Mouse (Mus musculus): ENCODE measurements around the gene Pard3.

Pard3 gene

DNA sequence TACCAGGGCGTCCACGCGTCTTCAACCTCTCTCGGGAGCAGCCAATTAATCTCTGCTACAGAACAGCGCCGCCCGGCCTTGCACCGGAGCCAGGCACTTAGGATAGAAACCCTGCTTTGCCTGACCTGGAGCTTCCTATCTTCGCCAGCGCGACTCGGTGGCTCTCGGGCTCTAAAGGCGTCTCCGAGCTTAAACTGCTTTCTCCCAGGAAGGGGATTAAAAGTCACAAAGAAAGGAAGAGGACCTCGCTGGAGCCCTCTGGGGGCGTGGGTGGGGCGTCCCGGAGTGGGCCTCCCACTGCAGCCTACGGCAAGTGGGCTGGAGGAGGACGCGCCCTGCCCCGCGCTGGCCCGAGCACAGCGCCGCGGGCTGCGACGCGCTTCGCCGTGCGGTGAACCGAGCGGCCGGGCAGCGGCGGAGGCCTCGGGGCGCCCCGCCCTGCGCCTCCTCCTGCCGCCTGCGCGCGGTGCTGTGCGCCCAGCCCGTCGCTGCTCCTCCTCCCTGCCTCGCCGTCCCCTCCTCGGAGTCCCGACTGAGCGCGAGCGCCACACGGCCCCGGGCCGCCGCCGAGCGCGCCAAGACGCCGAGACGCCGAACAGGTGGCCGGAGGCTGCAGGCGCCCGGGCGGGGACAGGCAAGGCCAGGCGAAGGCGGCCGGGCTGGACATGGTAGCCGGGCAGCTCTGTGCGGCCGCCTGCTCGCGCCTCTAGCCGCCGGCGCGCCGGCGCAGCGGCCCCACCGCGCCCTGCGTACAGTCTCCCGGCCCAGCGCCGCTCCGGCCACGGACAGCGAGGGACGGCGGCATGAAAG, at the start of gene Pard3:
Gene Pard3 (plus strand): TSS at position 343 of the 810 bp plus-strand sequence.
- DNase-seq (ENCODE audit: low spot score), result peak; percentile 87

- DNase-seq (ENCODE audit: low spot score), result no peak
Observed at GRCm38 (mm10) chr8:127021830-127022229, 41.9 kb upstream of the Pard3 start.

- no peak for DNase-seq (ENCODE audit: low spot score)
Observed at GRCm38 (mm10) chr8:127025256-127025717, 38.4 kb upstream of the Pard3 start.

DNA sequence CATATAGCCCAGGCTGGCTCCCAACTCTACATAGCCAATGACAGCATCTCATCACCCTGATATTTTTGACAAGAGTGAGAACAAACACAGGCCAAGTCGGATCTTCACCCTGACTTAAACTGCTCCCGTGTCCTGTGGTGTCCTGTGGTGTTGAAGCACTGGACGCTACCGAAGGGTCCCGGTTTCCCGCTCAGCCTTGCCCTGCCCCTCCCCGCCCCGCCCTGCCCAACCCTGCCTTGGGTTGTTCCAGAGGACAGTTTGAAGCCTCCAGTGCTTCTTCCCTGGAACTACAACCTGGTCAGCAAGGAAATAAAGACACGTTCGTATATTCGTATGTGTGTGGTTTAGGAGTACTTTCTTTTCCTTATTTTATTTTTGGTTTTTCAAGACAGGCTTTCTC, 37.9 kb upstream of the Pard3 start:
- DNase-seq (ENCODE audit: low spot score), result no peak

GRCm38 (mm10) chr8:127031476-127031875, 32.2 kb upstream of the Pard3 start:
- no peak for DNase-seq (ENCODE audit: low spot score)

DNA sequence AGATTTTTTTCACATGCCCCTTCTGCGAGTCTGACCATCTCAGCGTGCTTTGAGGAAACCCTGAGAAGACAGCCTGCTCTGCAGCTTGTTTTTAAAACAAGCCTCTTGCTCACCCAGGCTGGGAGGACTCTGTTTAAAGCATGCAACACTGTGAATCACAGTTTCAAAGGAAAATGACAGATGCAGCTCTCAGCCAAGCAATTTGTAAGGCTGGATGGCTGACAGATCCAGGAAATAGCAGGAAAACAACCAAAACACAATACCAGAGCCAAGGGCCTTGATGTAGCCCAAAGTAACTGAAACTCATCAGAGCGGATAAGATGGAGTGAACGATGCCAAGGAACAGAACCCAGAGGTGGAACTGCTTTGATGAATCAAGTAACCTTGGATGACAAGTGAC, 24.8 kb upstream of the Pard3 start:
- DNase-seq (ENCODE audit: low spot score), result no peak

GRCm38 (mm10) chr8:127049996-127050395, 13.7 kb upstream of the Pard3 start:
- DNase-seq (ENCODE audit: low spot score), result no peak

DNA sequence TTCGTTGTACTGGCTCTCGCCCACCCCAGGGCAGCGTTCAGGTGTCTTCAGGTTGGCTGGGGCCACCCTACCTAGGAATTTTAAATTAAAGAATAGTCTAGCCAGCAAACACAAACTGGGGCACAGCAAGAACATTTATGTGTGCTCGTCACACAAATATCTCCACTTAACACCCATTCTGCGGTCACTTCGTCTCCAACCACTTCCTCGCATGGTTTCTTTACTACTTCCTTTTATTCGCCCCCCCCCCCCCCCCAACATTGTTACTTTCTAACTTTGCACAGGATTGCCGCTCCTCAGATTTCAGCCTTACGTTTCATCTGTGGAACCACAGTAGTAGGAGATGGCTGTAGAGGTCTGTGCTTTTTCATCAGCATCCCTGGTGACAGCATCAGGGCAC, 11.6 kb upstream of the Pard3 start:
- DNase-seq (ENCODE audit: low spot score), result no peak

- DNase-seq (ENCODE audit: low spot score), result no peak
Observed at GRCm38 (mm10) chr8:127055081-127055480, 8.6 kb upstream of the Pard3 start.

- no peak for DNase-seq (ENCODE audit: low spot score)
Observed at GRCm38 (mm10) chr8:127058759-127059158, 4.9 kb upstream of the Pard3 start.

DNA sequence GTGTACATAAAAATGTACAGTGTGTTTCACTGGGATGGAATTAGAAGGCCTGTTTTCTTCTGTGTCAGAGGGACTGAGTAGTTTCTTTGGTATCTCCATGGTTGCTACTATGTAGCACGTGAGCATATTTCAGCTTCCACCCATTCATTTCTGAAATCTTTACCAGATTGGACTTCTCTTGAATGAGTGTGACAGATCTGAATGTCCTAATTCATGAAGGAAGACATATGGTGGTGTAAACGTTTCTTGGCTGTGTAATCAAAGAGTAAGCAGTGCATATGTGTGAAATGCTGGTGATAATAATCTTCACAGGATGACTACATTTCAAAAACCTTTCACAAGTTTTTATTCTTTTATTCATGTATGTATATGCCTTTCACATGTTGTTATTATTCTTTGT, 3.9 kb upstream of the Pard3 start:
- no peak for DNase-seq (ENCODE audit: low spot score)

DNA sequence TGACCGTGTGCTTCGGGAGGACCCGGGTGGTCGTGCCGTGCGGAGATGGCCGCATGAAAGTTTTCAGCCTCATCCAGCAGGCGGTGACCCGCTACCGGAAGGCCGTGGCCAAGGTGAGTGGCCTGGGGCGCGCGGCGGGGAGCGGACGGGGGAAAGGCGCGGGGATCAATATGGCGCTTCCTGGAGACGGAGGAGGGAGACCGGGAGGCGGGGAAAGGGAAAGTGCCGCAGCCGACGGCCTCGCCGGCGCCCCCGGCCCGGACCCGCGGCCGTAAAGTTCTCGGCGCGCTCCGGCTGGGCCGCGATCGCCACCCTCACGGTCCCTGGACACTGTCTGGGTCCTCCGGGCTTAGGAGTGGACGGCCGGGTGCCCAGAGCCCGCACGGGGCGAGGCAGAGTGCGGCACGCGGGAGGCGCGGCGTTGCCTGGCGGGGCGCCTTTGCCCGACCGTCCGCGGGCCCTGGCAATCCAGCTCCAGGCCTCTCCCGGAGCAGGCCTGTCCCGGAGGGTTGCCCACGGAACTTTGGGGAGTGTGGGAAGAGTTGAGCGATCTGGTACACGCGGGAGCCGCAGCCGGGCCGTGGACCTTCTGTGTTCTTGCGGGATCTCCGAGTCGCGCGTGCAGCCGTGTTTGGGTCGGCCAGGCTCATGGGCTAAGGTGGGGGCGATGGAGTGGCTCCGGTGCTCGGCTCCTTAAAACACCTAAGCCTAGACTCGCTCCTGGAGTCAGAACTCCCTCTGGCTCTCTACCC, 844 bp downstream of the Pard3 start:
- DNase-seq (ENCODE audit: low spot score), result peak; percentile 79

DNA sequence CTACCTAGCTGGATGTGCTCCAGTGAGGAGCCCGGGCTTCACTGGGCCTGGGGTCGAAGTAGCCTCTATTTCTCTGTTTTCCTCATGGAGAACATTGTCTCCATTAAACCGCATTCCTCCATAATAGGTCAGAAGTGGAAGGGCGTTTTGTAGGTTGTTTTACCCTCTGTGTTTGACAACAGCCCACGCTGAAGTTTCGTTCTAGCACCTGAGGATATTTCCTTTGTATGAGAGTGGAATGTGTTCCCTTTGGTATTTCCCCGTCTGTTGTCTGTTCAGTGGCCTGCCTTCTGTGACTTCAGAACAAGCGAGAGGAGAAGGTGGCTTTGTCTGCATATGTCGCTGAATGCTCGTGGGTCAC, 1.4 kb downstream of the Pard3 start:
- DNase-seq (ENCODE audit: low spot score), result no peak

GRCm38 (mm10) chr8:127065791-127066190, 2.1 kb downstream of the Pard3 start:
- no peak for DNase-seq (ENCODE audit: low spot score)

DNA sequence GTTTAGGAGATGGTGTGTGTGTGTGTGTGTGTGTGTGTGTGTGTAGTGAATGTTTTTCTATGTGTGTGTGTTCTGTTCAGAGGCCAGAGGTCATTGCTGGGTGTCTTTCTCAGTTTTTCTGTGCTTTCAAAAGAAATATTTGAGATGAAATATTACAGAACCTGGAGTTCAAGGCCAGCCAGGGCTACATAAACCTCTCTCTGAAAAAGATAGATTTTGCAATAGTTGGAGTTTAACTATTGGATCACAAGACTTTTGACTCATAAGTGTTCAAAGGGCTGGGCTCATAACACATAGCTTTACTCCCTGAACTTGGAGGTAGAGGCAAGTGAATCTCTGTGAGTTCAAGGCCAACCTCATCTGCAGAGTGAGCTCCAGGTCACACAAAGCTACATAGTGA, 2.8 kb downstream of the Pard3 start:
- no peak for DNase-seq (ENCODE audit: low spot score)

DNA sequence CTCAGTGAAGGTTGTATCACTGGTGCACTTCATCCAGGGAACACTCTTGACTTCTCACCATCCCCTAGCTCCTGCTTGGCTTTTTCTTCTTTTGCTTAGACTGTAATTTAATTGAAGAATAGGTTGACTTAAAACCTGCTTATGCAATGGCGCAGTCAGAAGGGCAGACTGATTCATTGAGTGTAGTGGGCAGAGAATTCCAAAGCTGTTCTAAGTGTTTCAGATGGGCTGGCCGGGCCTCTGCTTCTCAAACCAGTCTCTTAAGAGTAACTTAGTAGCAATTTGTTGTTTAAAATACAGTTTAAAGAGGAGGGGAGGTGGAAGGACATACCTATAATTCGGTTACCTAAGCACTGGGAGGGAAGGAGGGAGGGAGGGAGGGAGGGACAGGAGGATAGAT, 5.0 kb downstream of the Pard3 start:
- DNase-seq (ENCODE audit: low spot score), result no peak

- DNase-seq (ENCODE audit: low spot score), result no peak
Observed at GRCm38 (mm10) chr8:127070225-127070624, 6.5 kb downstream of the Pard3 start.

- DNase-seq (ENCODE audit: low spot score), result no peak
Observed at GRCm38 (mm10) chr8:127073052-127073618, 9.4 kb downstream of the Pard3 start.

GRCm38 (mm10) chr8:127076511-127076910, 12.8 kb downstream of the Pard3 start:
- peak; percentile 81 for DNase-seq (ENCODE audit: low spot score)

GRCm38 (mm10) chr8:127079244-127079805, 15.6 kb downstream of the Pard3 start:
- no peak for DNase-seq (ENCODE audit: low spot score)

DNA sequence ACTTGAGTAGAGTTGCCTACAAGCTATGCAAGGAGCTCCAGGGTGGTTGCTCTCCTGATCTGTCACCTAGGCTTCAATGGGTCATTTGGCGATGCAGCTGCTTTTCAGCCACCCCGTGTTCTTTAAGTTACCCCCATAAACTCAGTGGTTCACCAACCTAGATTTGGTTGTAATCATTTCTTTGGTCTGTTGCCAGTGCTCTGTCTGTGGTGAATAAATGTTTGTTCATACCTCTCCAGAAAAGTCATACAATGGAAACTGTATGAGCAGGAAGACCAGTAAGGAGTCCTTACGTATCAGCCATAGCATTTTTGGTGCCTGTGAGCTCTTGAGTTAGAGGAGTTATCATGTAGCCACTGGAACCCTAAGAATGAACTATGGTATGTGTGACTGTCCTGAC, 17.6 kb downstream of the Pard3 start:
- no peak for DNase-seq (ENCODE audit: low spot score)

- no peak for DNase-seq (ENCODE audit: low spot score)
Observed at GRCm38 (mm10) chr8:127082486-127082885, 18.8 kb downstream of the Pard3 start.

- DNase-seq (ENCODE audit: low spot score), result no peak
Observed at GRCm38 (mm10) chr8:127084565-127084964, 20.9 kb downstream of the Pard3 start.
